Mouse (Mus musculus) liver, embryonic 13.5 days (tissue): ENCODE data around the gene Upp2. TPM values are rescaled to one million over a fixed set of nuclear protein-coding genes. Genes with fewer than 3 reads are reported as not detected.

Source experiments
- ATAC-seq: fragments of 200-750 bp; cut with Nextera tagmentation; 2 replicates; pipeline ENCODE4 v1.8.0; 2017; ENCODE audit warnings: low read depth, mild to moderate bottlenecking, moderate number of reproducible peaks, moderate library complexity
- DNase-seq: peaks from one replicate; pipeline ENCODE4 v3.0.0; 2022
- H3K27ac ChIP-seq: fragments of 300-500 bp; sonication (generic); 2 replicates; pipeline ENCODE4 v1.5.1; 2015; ENCODE audit warnings: moderate library complexity, mild to moderate bottlenecking, inconsistent platforms
- H3K27me3 ChIP-seq: fragments of 300-500 bp; sonication (generic); 2 replicates; pipeline ENCODE4 v1.6.1; 2015; ENCODE audit warnings: mild to moderate bottlenecking, inconsistent platforms
- H3K36me3 ChIP-seq: fragments of 300-500 bp; sonication (generic); 2 replicates; pipeline ENCODE4 v1.6.1; 2015; ENCODE audit warnings: mild to moderate bottlenecking, inconsistent platforms
- H3K4me1 ChIP-seq: fragments of 300-500 bp; sonication (generic); replicated peaks from 2 replicates; pipeline ENCODE4 v1.6.1; 2015; ENCODE audit warnings: inconsistent platforms
- H3K4me2 ChIP-seq: fragments of 300-500 bp; sonication (generic); 2 replicates; pipeline ENCODE4 v1.6.1; 2015; ENCODE audit warnings: inconsistent platforms, mild to moderate bottlenecking, moderate library complexity
- H3K4me3 ChIP-seq: fragments of 300-500 bp; sonication (generic); replicated peaks from 2 replicates; pipeline ENCODE4 v1.5.1; 2015; ENCODE audit warnings: mild to moderate bottlenecking, inconsistent platforms
- H3K9ac ChIP-seq: fragments of 300-500 bp; sonication (generic); 2 replicates; pipeline ENCODE4 v1.6.1; 2015; ENCODE audit warnings: mild to moderate bottlenecking, inconsistent platforms
- H3K9me3 ChIP-seq: fragments of 300-500 bp; sonication (generic); replicated peaks from 2 replicates; pipeline ENCODE4 v1.6.1; 2016; ENCODE audit warnings: inconsistent platforms
- WGBS: fragments of 180-500 bp; shearing (Covaris S2); methylation state at CpG from one replicate; pipeline ENCODE4 v1.1.7; 2015; ENCODE audit not compliant: insufficient replicate concordance; 5-methylcytosine and 5-hydroxymethylcytosine counted together
- polyA plus RNA-seq: library from polyadenylated mRNA; unstranded; fragments of >200 nt; fragmentation: Nextera tagmentation; extraction: Ambion mirVana; gene quantifications from 2 replicates; pipeline ENCODE4 v1.2.1, GENCODE M21; 2015

Upp2 gene
- polyA plus RNA-seq, 1 experiment from 2014 or later: 1.4 TPM

DNA sequence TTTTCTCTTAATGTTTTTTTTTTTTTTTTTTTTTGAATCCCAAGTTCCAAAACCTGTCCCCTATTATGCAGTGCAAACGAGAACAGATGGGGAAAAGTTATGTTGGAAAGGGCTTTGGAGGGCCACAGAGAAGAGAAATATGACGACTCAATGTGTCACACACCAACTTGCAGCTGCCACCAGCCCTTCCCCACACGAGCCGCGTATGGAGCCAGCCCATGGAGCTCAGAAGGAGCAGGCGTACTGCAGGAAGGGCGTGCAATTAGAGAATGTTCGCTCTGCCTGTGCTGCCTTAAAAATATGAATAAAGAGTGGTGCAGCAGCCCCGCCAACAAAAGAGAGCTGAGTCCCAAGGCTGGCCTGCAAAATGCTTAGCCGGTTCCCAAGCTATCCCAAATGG lies 19.2 kb downstream of the Upp2 start:
- no peaks in the 10 kb centered on the region for H3K27me3 ChIP-seq
- ATAC-seq (no peak), DNase-seq (no peak)
- no peak overlapping the region for H3K4me2 ChIP-seq
- H3K36me3 ChIP-seq: no peaks in the 10 kb centered on the region
- no peaks in the 10 kb centered on the region for H3K4me1 ChIP-seq
- 68% methylated on average over 10 of the region's 10 CpGs for WGBS
- H3K27ac ChIP-seq: no peak overlapping the region
- no peak overlapping the region for H3K4me3 ChIP-seq
- no peak overlapping the region for H3K9ac ChIP-seq
- H3K9me3 ChIP-seq: no peaks in the 10 kb centered on the region

DNA sequence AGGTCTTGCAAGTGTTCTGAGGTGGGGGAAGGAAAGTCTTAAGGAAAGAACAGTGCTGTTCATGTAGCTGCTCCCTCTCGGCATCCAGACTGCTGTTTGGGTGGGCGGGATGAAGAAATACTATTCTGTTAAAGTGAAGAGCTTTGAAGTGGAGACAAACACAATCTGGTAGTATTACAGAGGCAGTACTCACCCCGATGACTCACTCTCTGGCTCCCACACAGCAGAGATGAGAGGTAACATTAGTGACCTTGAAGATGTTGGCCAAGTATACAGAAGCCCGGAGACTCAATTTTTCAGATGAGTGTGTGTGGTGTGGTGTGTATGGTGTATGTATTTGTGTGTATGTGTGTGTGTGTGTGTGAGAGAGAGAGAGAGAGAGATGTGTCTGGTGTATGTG lies 22.5 kb downstream of the Upp2 start:
- Histone ChIP-seq H3K4me2 (no peak overlapping the region), H3K4me3 (no peak overlapping the region), H3K36me3 (no peaks in the 10 kb centered on the region), H3K9me3 (no peaks in the 10 kb centered on the region), H3K27ac (no peak overlapping the region), H3K4me1 (no peaks in the 10 kb centered on the region), H3K27me3 (no peaks in the 10 kb centered on the region), H3K9ac (no peak overlapping the region)
- DNase-seq: no peak
- no peak for ATAC-seq
- WGBS: 74% methylated on average over 4 of the region's 4 CpGs

DNA sequence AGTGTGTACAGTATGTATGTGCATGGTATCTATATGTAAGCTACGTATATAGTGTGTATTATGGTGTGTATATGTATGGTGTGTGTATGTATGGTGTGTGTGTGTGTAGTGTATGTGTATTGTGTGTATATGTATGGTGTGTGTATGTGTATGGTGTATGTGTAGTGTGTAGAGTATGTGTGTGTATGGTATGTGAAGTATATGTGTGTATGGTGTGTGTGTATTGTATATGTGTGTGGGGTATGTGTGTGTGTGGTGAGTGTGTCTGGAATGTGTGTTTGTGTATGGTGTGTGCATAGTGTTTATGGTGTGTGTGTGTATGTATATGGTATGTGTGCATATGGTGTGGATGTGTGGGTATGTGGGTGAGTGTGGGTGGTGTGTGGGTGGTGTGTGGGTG lies 23.0 kb downstream of the Upp2 start:
- no peak for DNase-seq
- no peak overlapping the region for H3K4me3 ChIP-seq
- H3K27ac ChIP-seq: no peak overlapping the region
- H3K9ac ChIP-seq: no peak overlapping the region
- H3K36me3 ChIP-seq: no peaks in the 10 kb centered on the region
- no peaks in the 10 kb centered on the region for H3K9me3 ChIP-seq
- no peaks in the 10 kb centered on the region for H3K27me3 ChIP-seq
- no peaks in the 10 kb centered on the region for H3K4me1 ChIP-seq
- H3K4me2 ChIP-seq: no peak overlapping the region
- ATAC-seq: no peak
- 74% methylated on average over 1 of the region's 1 CpGs for WGBS

DNA sequence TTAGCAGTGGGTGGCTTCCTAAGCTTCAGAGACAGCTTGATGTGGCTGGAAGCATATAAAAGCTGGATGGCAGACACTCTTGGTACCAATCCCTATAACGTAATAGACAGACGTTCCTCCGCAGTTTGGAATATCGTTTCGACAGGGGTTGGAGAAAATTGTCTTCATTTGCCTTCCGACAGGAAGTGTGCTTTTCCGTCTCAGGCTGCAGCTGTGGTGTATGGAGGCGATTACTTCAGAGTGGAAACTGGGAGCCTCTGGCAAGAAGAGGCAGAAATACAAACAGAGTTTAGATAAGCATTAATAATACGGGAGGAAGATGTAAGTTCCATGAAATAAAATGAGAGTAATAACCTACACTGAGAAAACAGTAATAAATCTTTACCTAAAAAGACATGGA lies 28.3 kb downstream of the Upp2 start:
- Histone ChIP-seq H3K9me3 (no peaks in the 10 kb centered on the region), H3K4me1 (no peaks in the 10 kb centered on the region), H3K36me3 (no peaks in the 10 kb centered on the region), H3K27ac (peak overlapping the region; percentile 37; the same call in 1 of the 2 replicates), H3K4me3 (no peak overlapping the region), H3K9ac (no peak overlapping the region), H3K27me3 (no peaks in the 10 kb centered on the region), H3K4me2 (no peak overlapping the region)
- DNase-seq (no peak), ATAC-seq (no peak)
- 45% methylated on average over 9 of the region's 9 CpGs for WGBS

DNA sequence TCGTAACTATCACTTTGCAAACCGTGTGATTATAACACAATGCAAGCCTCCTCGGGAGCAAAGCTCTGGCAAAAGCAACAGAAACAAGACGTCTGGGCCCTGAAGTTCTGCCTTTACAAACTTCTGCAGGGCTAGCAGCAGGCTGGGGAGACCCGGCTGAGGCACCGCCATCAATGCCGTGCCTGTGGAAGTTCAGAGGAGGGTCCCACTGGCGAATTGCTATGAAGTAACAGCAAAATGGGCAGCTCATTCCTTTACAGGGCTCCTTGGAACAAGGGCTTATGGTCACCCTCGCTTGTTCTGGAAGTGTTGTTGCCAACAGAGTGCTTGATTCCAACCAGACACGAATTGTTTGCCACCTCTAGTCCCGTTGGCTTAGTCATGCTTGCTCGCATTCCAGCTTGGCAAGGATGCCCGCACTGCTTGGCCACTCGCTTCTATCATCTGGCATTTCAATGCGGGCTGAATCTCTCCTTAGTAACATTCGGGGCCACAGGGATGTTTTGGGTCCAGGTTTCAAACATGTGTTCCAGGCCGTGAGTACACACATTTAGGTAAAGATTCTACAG lies 29.8 kb downstream of the Upp2 start:
- no peak overlapping the region for H3K4me2 ChIP-seq
- no peaks in the 10 kb centered on the region for H3K4me1 ChIP-seq
- WGBS: 73% methylated on average over 17 of the region's 17 CpGs
- ATAC-seq (no peak), DNase-seq (no peak)
- H3K36me3 ChIP-seq: no peaks in the 10 kb centered on the region
- H3K27me3 ChIP-seq: no peaks in the 10 kb centered on the region
- H3K9ac ChIP-seq: no peak overlapping the region
- no peak overlapping the region for H3K27ac ChIP-seq
- no peaks in the 10 kb centered on the region for H3K9me3 ChIP-seq
- no peak overlapping the region for H3K4me3 ChIP-seq

DNA sequence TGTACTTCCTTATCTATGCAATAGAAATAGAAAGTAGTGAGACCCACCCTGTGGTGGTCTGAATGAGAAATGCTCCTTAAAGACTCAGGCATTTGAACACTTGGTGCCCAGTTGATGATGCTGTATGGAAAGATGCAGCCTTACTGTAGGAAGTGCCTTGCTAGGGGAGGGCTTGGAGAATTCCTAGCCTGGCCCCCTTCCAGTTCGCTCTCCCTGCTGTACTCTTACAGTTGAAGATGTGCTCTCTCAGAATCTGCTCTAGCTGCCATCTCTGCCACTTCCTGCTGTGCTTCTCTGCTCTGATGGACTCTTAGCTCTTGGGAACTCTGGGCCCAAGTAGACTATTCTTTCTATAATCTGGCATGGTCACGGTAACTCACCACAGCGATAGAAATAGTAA lies 30.5 kb downstream of the Upp2 start:
- H3K9ac ChIP-seq: no peak overlapping the region
- H3K36me3 ChIP-seq: no peaks in the 10 kb centered on the region
- 87% methylated on average over 3 of the region's 3 CpGs for WGBS
- H3K4me2 ChIP-seq: no peak overlapping the region
- H3K4me3 ChIP-seq: no peak overlapping the region
- no peaks in the 10 kb centered on the region for H3K9me3 ChIP-seq
- ATAC-seq (no peak), DNase-seq (no peak)
- H3K27me3 ChIP-seq: no peaks in the 10 kb centered on the region
- H3K27ac ChIP-seq: no peak overlapping the region
- no peaks in the 10 kb centered on the region for H3K4me1 ChIP-seq

DNA sequence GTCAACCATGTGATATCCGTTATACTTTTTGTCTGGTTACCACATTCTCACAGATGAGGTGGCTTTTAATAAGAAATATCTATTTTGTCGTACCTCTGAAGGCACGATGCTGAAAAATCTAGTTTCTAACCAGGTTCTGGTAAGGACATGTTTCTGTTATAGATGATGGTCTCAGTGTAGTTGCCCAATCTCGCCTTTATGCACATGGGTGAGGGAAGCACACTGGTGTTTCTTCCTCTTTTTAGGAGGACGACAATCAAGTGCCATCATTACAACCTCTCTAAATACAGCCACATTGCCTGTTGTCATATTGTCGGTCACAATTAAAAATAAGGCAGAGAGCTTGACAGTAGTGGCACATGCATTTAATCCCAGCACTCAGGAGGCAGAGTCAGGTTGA lies 32.5 kb downstream of the Upp2 start:
- no peak overlapping the region for H3K27ac ChIP-seq
- H3K4me2 ChIP-seq: no peak overlapping the region
- H3K36me3 ChIP-seq: no peaks in the 10 kb centered on the region
- ATAC-seq (no peak), DNase-seq (no peak)
- H3K4me1 ChIP-seq: no peaks in the 10 kb centered on the region
- H3K4me3 ChIP-seq: no peak overlapping the region
- no peaks in the 10 kb centered on the region for H3K9me3 ChIP-seq
- H3K9ac ChIP-seq: no peak overlapping the region
- WGBS: 51% methylated on average over 6 of the region's 6 CpGs
- no peaks in the 10 kb centered on the region for H3K27me3 ChIP-seq

DNA sequence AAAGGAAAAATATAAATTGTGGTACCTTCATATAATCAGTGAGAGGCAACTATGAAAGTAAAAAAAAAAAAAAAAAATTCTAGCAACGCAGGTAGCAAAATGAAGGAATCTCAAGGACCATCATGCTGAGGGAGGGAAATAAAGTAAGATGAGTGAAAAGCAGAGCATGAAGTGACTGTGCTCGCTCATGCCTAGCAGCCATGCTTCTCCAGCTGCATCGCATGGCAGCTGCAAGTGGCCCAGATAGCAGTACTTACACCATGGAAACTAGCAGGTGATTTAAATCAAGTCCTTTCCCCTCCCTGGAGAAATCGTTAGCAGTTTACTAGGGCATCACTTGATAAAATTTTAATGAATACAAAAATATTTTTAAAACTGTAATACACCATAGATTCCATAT lies 34.3 kb downstream of the Upp2 start:
- Histone ChIP-seq H3K4me3 (no peak overlapping the region), H3K36me3 (no peaks in the 10 kb centered on the region), H3K9me3 (no peaks in the 10 kb centered on the region), H3K4me2 (no peak overlapping the region), H3K27ac (no peak overlapping the region), H3K9ac (no peak overlapping the region), H3K27me3 (no peaks in the 10 kb centered on the region), H3K4me1 (no peaks in the 10 kb centered on the region)
- DNase-seq: no peak
- WGBS: 72% methylated on average over 4 of the region's 4 CpGs
- no peak for ATAC-seq

DNA sequence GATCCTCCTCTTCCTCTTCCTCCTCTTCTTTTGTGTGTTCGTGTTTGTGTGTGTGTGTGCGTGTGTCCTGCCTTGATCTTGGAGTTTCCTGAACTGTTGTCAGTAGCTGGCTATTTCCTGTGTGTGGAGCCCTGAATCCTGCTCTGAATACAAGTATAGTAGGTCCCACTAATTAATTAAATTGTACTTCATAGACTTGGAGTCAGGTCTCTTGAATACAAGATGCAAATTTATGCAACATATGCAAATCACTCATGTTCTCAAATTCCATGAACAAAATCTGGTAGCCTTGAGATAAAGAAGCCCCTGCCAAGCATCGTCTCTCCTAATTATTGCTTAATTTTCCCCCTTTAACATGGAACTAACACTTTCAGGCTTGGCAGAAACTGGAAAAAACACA lies 36.3 kb downstream of the Upp2 start:
- Histone ChIP-seq H3K4me2 (no peak overlapping the region), H3K27ac (no peak overlapping the region), H3K4me1 (no peaks in the 10 kb centered on the region), H3K9me3 (no peaks in the 10 kb centered on the region), H3K4me3 (no peak overlapping the region), H3K27me3 (no peaks in the 10 kb centered on the region), H3K36me3 (no peaks in the 10 kb centered on the region), H3K9ac (no peak overlapping the region)
- DNase-seq (no peak), ATAC-seq (no peak)
- WGBS: 59% methylated on average over 3 of the region's 3 CpGs

DNA sequence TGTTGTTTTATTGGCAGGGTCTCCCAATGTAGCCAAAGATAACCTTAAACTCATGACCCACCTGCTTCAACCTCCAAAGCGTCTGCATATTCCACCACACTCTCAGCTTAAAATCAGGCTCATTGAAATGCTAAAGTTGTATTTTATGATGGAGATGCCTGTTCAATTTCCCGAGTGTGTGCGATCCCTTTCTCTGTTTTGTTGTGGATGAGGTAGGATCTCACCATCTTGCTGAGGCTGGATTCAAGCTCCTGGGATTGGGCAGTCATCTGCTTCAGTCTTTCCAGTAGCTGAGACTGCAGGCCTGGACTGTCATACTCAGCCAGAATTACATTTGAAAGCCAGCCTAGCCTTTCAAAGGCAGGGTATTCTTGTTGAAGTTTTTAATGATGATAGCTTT lies 37.7 kb downstream of the Upp2 start:
- H3K27ac ChIP-seq: no peak overlapping the region
- no peak overlapping the region for H3K4me2 ChIP-seq
- no peak overlapping the region for H3K9ac ChIP-seq
- 72% methylated on average over 3 of the region's 3 CpGs for WGBS
- no peaks in the 10 kb centered on the region for H3K36me3 ChIP-seq
- ATAC-seq: no peak
- no peak overlapping the region for H3K4me3 ChIP-seq
- H3K4me1 ChIP-seq: no peaks in the 10 kb centered on the region
- no peak for DNase-seq
- H3K27me3 ChIP-seq: no peaks in the 10 kb centered on the region
- H3K9me3 ChIP-seq: no peaks in the 10 kb centered on the region

DNA sequence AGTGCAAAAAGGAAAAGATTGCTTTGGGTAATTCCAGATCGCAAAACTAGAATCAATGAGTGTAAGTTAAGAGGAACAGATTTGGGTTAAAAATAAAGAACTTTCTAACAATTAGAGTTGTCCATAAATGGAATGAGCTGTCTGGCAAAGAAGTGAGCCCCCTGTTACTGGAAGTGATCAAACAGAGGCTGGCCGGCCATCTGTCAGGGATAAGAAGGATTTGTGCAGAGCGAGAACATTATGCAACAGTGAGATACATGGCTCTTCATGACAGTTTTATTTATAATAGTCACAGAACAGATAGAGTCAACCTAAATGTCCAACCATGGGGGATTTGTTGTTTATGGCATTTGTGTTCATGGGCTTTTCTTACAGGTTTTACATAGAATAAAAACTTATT lies 46.6 kb downstream of the Upp2 start:
- no peak overlapping the region for H3K27ac ChIP-seq
- ATAC-seq (no peak), DNase-seq (no peak)
- H3K9ac ChIP-seq: no peak overlapping the region
- H3K9me3 ChIP-seq: no peaks in the 10 kb centered on the region
- no peaks in the 10 kb centered on the region for H3K36me3 ChIP-seq
- H3K4me2 ChIP-seq: no peak overlapping the region
- H3K27me3 ChIP-seq: no peaks in the 10 kb centered on the region
- 70% methylated on average over 3 of the region's 3 CpGs for WGBS
- no peaks in the 10 kb centered on the region for H3K4me1 ChIP-seq
- H3K4me3 ChIP-seq: no peak overlapping the region

DNA sequence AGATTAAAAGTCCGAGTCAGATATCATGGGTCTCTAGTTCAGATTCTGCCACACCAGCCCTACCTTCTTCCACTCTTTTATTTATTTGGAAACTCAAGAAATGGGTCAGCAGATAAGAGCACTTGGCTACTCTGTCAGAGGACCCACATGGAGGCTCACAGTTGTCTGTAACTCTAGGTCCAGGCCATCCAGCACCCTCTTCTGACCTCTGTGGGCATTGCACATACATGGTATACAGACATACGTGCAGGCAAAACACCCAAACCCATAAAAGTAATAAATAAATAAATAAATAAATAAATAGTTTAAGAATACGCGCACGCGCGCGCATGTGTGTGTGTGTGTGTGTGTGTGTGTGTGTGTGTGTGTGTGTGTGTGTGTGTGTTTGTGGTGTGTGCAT lies 47.8 kb downstream of the Upp2 start:
- WGBS: 87% methylated on average over 8 of the region's 8 CpGs
- no peak overlapping the region for H3K4me3 ChIP-seq
- H3K27me3 ChIP-seq: no peaks in the 10 kb centered on the region
- no peak overlapping the region for H3K27ac ChIP-seq
- ATAC-seq (no peak), DNase-seq (no peak)
- H3K9me3 ChIP-seq: no peaks in the 10 kb centered on the region
- H3K9ac ChIP-seq: no peak overlapping the region
- H3K4me2 ChIP-seq: no peak overlapping the region
- no peaks in the 10 kb centered on the region for H3K36me3 ChIP-seq
- H3K4me1 ChIP-seq: no peaks in the 10 kb centered on the region
